Mouse (Mus musculus) lung, adult 2 months (tissue): ENCODE data around the gene Gm11639.

Experiments
- CTCF ChIP-seq: fragments of 200-500 bp; IDR thresholded peaks from 2 replicates; pipeline ENCODE4 v1.5.1; 2011; ENCODE audit warnings: mild to moderate bottlenecking, low read length, control low read depth; ENCODE audit not compliant: insufficient read depth
- POLR2A ChIP-seq: fragments of 200-500 bp; IDR thresholded peaks from 2 replicates; pipeline ENCODE4 v1.6.1; 2011; ENCODE audit warnings: low read depth, mild to moderate bottlenecking, control low read depth, low read length, borderline replicate concordance; ENCODE audit errors: extremely low read depth

DNA sequence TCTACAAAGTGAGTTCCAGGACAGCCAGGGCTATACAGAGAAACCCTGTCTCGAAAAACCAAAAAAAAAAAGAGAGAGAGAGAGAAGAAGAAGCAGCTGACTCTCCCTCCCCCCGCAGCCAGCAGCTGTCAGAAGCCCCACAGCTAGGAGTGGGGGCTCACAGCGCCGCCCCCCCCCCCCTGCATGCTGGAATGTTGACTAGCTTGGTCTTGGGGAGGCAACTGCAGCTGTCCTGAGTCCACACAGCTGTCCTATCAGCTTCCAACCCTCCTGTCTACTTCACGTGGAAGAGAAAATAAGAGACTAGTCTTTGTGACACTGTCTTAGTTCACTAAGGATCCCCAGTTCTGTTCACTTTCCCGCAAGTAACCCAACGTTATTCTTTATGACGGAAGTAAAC lies 287.0 kb downstream of the Gm11639 start:
- TF ChIP-seq CTCF (no peak), POLR2A (no peak)
